Comparison of ENCODE assay signal across 34 mouse cellular contexts in genomic region chr11:85123267-85123992, GRCm38 (mm10). TPM values are rescaled to one million over a fixed set of nuclear protein-coding genes. Genes with fewer than 3 reads are reported as not detected.
DNase-seq lines count a peak whose midpoint lies in the region; ATAC-seq and TF ChIP-seq lines count a peak whose summit lies in the region.
"Had no signal": no experiment of that assay in that cellular context is flagged by ENCODE, and none has a peak within 500 bp of the region (broad histone marks: within the 10 kb centered on the region; RNA-seq: fewer than 3 reads in every experiment).

No protein-coding gene starts in this region.

- H3K27me3 ChIP-seq in liver, embryonic 12.5 days (replicated peaks), result no peaks in the 10 kb centered on the region
- no peaks in the 10 kb centered on the region for H3K27me3 ChIP-seq in liver, embryonic 11.5 days (replicated peaks; ENCODE audit: control insufficient read depth, insufficient read depth, low read length)
- no peaks in the 10 kb centered on the region for H3K27me3 ChIP-seq in liver, postnatal 0 days (ENCODE audit: insufficient read depth, low read length)
- no peaks in the 10 kb centered on the region for H3K27me3 ChIP-seq in neural tube, embryonic 15.5 days (replicated peaks)
- H3K27me3 ChIP-seq: forebrain, embryonic 13.5 days; hindbrain, embryonic 12.5 days; limb, embryonic 12.5 days; neural tube, embryonic 13.5 days had no signal

- H3K9ac ChIP-seq in liver, embryonic 12.5 days, result peak overlapping the region; percentile 3; the same call in 1 of the 2 replicates
- no peak overlapping the region for H3K9ac ChIP-seq in liver, embryonic 11.5 days (ENCODE audit: low read depth, low read length)
- H3K9ac ChIP-seq in liver, postnatal 0 days (replicated peaks), result no peak overlapping the region
- H3K9ac ChIP-seq in neural tube, embryonic 15.5 days (replicated peaks), result no peak overlapping the region
- H3K9ac ChIP-seq: forebrain, embryonic 13.5 days; hindbrain, embryonic 12.5 days; limb, embryonic 12.5 days; neural tube, embryonic 13.5 days had no signal

- no peak for TF ChIP-seq POLR2A in bone marrow macrophage, adult 2 months (IDR thresholded peaks at IDR 0.05; ENCODE audit: borderline replicate concordance, low read depth, low read length)

- H3K4me3 ChIP-seq in liver, embryonic 12.5 days, result no peak overlapping the region
- H3K4me3 ChIP-seq in liver, embryonic 11.5 days (ENCODE audit: low read depth, low read length), result no peak overlapping the region
- no peak overlapping the region for H3K4me3 ChIP-seq in bone marrow macrophage, adult 2 months (ENCODE audit: insufficient read depth, low read length)
- H3K4me3 ChIP-seq in liver, postnatal 0 days (ENCODE audit: low read depth, low read length), result no peak overlapping the region
- no peak overlapping the region for H3K4me3 ChIP-seq in neural tube, embryonic 15.5 days (replicated peaks)
- H3K4me3 ChIP-seq: forebrain, embryonic 13.5 days; hindbrain, embryonic 12.5 days; left cerebral cortex, adult 2 months; limb, embryonic 12.5 days; neural tube, embryonic 13.5 days had no signal

- peak overlapping the region; percentile 65 for H3K27ac ChIP-seq in liver, embryonic 12.5 days
- H3K27ac ChIP-seq in liver, embryonic 11.5 days (ENCODE audit: low read depth, low read length), result no peak overlapping the region
- peak overlapping the region; percentile 34 for H3K27ac ChIP-seq in bone marrow macrophage, adult 2 months (ENCODE audit: insufficient read depth, low read depth, low read length)
- peak overlapping the region; percentile 55 for H3K27ac ChIP-seq in liver, postnatal 0 days (ENCODE audit: low read depth)
- H3K27ac ChIP-seq in neural tube, embryonic 15.5 days (replicated peaks), result no peak overlapping the region
- H3K27ac ChIP-seq: forebrain, embryonic 13.5 days; hindbrain, embryonic 12.5 days; left cerebral cortex, adult 2 months; limb, embryonic 12.5 days; neural tube, embryonic 13.5 days had no signal

- no peak for TF ChIP-seq EP300 in liver, postnatal 0 days (IDR thresholded peaks at IDR 0.05; ENCODE audit: low read depth)

- H3K4me1 ChIP-seq in liver, embryonic 12.5 days, result peaks cover 85% of the 10 kb centered on the region
- H3K4me1 ChIP-seq in liver, embryonic 11.5 days (replicated peaks; ENCODE audit: control insufficient read depth, insufficient read depth, low read length), result peaks cover 9% of the 10 kb centered on the region
- peaks cover 22% of the 10 kb centered on the region for H3K4me1 ChIP-seq in bone marrow macrophage, adult 2 months (ENCODE audit: control insufficient read depth, insufficient read depth, low read length)
- peaks cover 24% of the 10 kb centered on the region for H3K4me1 ChIP-seq in liver, postnatal 0 days (ENCODE audit: insufficient read depth)
- H3K4me1 ChIP-seq in neural tube, embryonic 15.5 days, result no peaks in the 10 kb centered on the region
- H3K4me1 ChIP-seq: forebrain, embryonic 13.5 days; hindbrain, embryonic 12.5 days; limb, embryonic 12.5 days; neural tube, embryonic 13.5 days had no signal

- WGBS in liver, embryonic 12.5 days (ENCODE audit: insufficient replicate concordance), result 76% methylated on average over 3 of the region's 3 CpGs
- WGBS in liver, embryonic 11.5 days, result 82% methylated on average over 3 of the region's 3 CpGs
- WGBS in liver, postnatal 0 days (ENCODE audit: insufficient replicate concordance), result 77% methylated on average over 3 of the region's 3 CpGs
- 88% methylated on average over 3 of the region's 3 CpGs for WGBS in neural tube, embryonic 15.5 days

- peaks cover 17% of the 10 kb centered on the region for H3K36me3 ChIP-seq in liver, embryonic 12.5 days
- no peaks in the 10 kb centered on the region; the same call in 1 of the 2 replicates for H3K36me3 ChIP-seq in liver, embryonic 11.5 days (ENCODE audit: control insufficient read depth, insufficient read depth, low read length)
- no peaks in the 10 kb centered on the region; the same call in 1 of the 2 replicates for H3K36me3 ChIP-seq in liver, postnatal 0 days (replicated peaks; ENCODE audit: insufficient read depth, low read length)
- no peaks in the 10 kb centered on the region for H3K36me3 ChIP-seq in neural tube, embryonic 15.5 days
- H3K36me3 ChIP-seq: hindbrain, embryonic 12.5 days; limb, embryonic 12.5 days; neural tube, embryonic 13.5 days had no signal

- H3K4me2 ChIP-seq in liver, embryonic 12.5 days, result no peak overlapping the region
- H3K4me2 ChIP-seq in liver, embryonic 11.5 days, result no peak overlapping the region
- no peak overlapping the region for H3K4me2 ChIP-seq in liver, postnatal 0 days (ENCODE audit: low read depth, low read length)
- no peak overlapping the region for H3K4me2 ChIP-seq in neural tube, embryonic 15.5 days
- H3K4me2 ChIP-seq: forebrain, embryonic 13.5 days; heart, embryonic 11.5 days; hindbrain, embryonic 12.5 days; limb, embryonic 12.5 days; midbrain, embryonic 11.5 days; neural tube, embryonic 13.5 days had no signal

- H3K9me3 ChIP-seq in liver, embryonic 12.5 days (replicated peaks), result no peaks in the 10 kb centered on the region
- no peaks in the 10 kb centered on the region for H3K9me3 ChIP-seq in liver, embryonic 11.5 days (ENCODE audit: control insufficient read depth, low read length)
- no peaks in the 10 kb centered on the region for H3K9me3 ChIP-seq in liver, postnatal 0 days (ENCODE audit: low read length)
- H3K9me3 ChIP-seq in neural tube, embryonic 15.5 days (replicated peaks), result no peaks in the 10 kb centered on the region
- H3K9me3 ChIP-seq: forebrain, embryonic 13.5 days; hindbrain, embryonic 12.5 days; limb, embryonic 12.5 days; neural tube, embryonic 13.5 days had no signal

- ATAC-seq in liver, embryonic 12.5 days, result no peak
- ATAC-seq in liver, embryonic 11.5 days (replicated peaks; ENCODE audit: low FRiP score), result no peak
- ATAC-seq in liver, postnatal 0 days, result no peak
- ATAC-seq in neutrophil, adult 5-6 weeks (ENCODE audit: extremely low read depth, insufficient number of reproducible peaks, low FRiP score, poor library complexity, severe bottlenecking), result peak; percentile 72
- ATAC-seq in neural tube, embryonic 15.5 days (ENCODE audit: low FRiP score), result no peak
- ATAC-seq: forebrain, embryonic 13.5 days; intestine, postnatal 0 days; midbrain, embryonic 16.5 days had no signal

- no peak for TF ChIP-seq CTCF in bone marrow macrophage, adult 2 months (IDR thresholded peaks at IDR 0.05; ENCODE audit: low read depth, low read length)
- TF ChIP-seq CTCF in liver, postnatal 0 days (IDR thresholded peaks at IDR 0.05; ENCODE audit: low read depth), result no peak

- no peak for DNase-seq in liver, embryonic 11.5 days (ENCODE audit: low spot score)
- DNase-seq in liver, postnatal 0 days, result no peak
- no peak for DNase-seq in kidney, adult 11 months
- DNase-seq in cerebellum, postnatal 25 days, result no peak
- DNase-seq: adrenal gland, postnatal 36 days; cerebellum, adult 8-10 months; cerebellum, postnatal 36 days; gastrocnemius, postnatal 14 days; heart, adult 11 months; heart, postnatal 36 days; kidney, postnatal 14 days; lung, adult 2 months; lung, postnatal 14 days; right cerebral cortex, adult 18-20 months; thymus, adult 2 months; thymus, postnatal 36 days had no signal

RNA-seq across cellular contexts. Expression of gene Usp32, which starts 16.5 kb away (rescaled TPM):
- 10.6 and 12.0 TPM in 2 replicates for polyA plus RNA-seq in liver, embryonic 12.5 days (2016; fragmentation: Nextera tagmentation; extraction: Ambion mirVana)
- 7.9 and 10.9 TPM in 2 replicates for polyA plus RNA-seq in liver, embryonic 11.5 days (2014; fragmentation: Nextera tagmentation; extraction: Ambion mirVana)
- polyA plus RNA-seq in bone marrow macrophage, adult 2 months (2012; ENCODE audit: insufficient read depth, insufficient read length, missing spikeins), result 23.2 and 35.1 TPM in 2 replicates
- polyA plus RNA-seq in liver, postnatal 0 days (2015; fragmentation: Nextera tagmentation; extraction: Ambion mirVana), result 4.7 and 6.1 TPM in 2 replicates
- total RNA-seq in neutrophil, adult 5-6 weeks (2017), result 118 and 126 TPM in 2 replicates
- 9.9 and 10.6 TPM in 2 replicates for polyA plus RNA-seq in neural tube, embryonic 15.5 days (2015; fragmentation: Nextera tagmentation; extraction: Ambion mirVana)

RNA-seq across cellular contexts. Expression of gene 1700125H20Rik, which starts 46.8 kb away (rescaled TPM):
- not detected in 2 replicates for polyA plus RNA-seq in liver, embryonic 12.5 days (2016; fragmentation: Nextera tagmentation; extraction: Ambion mirVana)
- polyA plus RNA-seq in liver, embryonic 11.5 days (2014; fragmentation: Nextera tagmentation; extraction: Ambion mirVana), result 0.26 TPM in 1 of 2 replicates, not detected in the other
- not detected in 2 replicates for polyA plus RNA-seq in bone marrow macrophage, adult 2 months (2012; ENCODE audit: insufficient read depth, insufficient read length, missing spikeins)
- polyA plus RNA-seq in liver, postnatal 0 days (2015; fragmentation: Nextera tagmentation; extraction: Ambion mirVana), result 0.16 and 0.33 TPM in 2 replicates
- not detected in 2 replicates for total RNA-seq in neutrophil, adult 5-6 weeks (2017)
- 0.47 and 0.93 TPM in 2 replicates for polyA plus RNA-seq in neural tube, embryonic 15.5 days (2015; fragmentation: Nextera tagmentation; extraction: Ambion mirVana)
- total RNA-seq: gastrocnemius, postnatal 14 days; heart, postnatal 36 days; layer of hippocampus, adult 18-20 months; left cerebral cortex, adult 2 months had no signal
- polyA plus RNA-seq: embryonic facial prominence, embryonic 11.5 days; heart, embryonic 11.5 days; heart, embryonic 16.5 days; kidney, embryonic 14.5 days; lung, adult 2 months; spleen, adult 2 months; thymus, adult 2 months had no signal

Comparison
In these comparisons a context has a peak if more than half of its experiments do, and no peak if none do; other contexts are left out.
1. H3K27ac ChIP-seq: peak in liver, embryonic 12.5 days (single experiment), bone marrow macrophage, adult 2 months (single experiment) and liver, postnatal 0 days (single experiment); none in liver, embryonic 11.5 days (single experiment) and neural tube, embryonic 15.5 days (single experiment).